Mouse (Mus musculus): Measurements from ENCODE around the gene Hrh3. TPM values are rescaled to one million over a fixed set of nuclear protein-coding genes. Genes with fewer than 3 reads are reported as not detected.

The Hrh3 gene
- not detected for polyA plus RNA-seq (2014; fragmentation: Illumina TruSeq; extraction: RNeasy Lipid Tissue Mini Kit (QIAGEN cat#74804); ENCODE audit: low replicate concordance)

DNA sequence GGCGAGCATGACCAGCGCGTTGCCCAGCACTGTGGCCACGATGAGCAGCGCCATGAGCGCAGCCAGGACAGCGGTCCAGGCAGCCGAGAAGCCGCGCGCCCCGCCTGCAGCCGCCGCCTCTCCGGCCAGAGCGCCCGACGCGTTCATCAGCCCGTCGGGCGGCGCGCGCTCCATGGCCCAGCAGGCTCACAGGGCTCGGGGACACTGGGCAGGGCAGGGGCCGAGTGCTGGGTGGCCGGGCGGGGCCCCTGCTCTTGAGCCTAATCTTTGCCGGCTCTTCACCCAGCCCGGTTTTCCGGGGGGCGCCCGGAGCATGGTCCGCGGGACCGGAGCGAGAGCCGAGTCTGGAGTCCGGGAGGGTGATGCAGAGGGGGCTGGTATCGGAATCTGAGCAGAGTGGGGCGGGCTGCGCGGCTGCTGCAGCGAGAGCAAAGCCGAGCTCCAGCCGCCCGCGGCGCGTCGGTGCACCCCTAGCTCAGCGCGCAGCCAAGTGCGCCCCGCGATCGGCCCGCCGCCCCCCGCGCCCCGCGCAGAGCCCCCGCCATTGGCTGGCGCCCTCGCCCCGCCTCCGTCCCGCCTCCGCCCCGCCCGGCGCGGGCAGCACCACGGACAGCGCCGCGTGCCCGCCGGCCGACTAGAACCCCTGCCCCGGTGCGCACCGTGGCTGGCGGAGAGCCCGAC lies at the start of gene Hrh3:
Gene Hrh3, minus strand, starts transcription at position 511 of the 681 bp plus-strand sequence.

DNA sequence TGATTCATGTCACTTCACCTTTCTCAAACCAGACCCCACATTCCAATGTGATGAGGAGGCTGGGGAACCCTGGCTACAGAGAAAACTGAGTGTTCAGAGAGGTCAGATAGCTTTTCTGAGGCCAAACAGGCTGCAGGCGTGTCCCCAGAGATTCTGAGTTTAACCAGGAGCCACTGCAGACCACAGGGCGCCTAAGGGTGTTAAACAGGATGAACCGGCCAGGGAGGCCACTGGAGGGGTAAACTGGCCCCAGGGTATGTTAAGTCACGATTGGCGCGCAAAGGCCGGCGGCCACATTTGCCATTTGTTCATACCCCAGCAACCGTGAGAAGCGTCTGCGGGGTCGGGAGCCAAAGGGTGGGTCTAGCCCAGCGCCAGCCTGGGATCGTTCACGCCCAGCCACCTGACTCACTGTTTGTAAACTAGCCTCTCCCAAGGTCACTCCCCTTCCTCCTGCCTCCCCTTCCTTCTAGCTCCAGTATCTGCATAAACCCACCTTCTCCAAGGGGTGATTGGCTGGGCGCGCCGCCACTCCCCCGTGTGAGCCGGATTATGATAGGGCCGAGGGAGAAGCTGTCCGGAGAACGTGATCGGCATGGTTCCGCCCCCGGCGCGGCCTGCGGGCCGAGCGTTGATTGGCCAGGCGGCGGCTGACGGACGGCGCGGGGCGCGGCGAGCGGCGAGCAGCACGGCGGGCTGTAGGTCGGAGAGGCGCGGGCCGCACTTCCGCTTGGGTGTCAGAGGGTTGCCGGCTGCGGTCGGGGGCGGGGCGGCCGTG lies 14.6 kb upstream of the Hrh3 start, which contains the start of gene Osbpl2:
Gene Osbpl2, plus strand, starts transcription at position 646 of the 778 bp plus-strand sequence.

DNA sequence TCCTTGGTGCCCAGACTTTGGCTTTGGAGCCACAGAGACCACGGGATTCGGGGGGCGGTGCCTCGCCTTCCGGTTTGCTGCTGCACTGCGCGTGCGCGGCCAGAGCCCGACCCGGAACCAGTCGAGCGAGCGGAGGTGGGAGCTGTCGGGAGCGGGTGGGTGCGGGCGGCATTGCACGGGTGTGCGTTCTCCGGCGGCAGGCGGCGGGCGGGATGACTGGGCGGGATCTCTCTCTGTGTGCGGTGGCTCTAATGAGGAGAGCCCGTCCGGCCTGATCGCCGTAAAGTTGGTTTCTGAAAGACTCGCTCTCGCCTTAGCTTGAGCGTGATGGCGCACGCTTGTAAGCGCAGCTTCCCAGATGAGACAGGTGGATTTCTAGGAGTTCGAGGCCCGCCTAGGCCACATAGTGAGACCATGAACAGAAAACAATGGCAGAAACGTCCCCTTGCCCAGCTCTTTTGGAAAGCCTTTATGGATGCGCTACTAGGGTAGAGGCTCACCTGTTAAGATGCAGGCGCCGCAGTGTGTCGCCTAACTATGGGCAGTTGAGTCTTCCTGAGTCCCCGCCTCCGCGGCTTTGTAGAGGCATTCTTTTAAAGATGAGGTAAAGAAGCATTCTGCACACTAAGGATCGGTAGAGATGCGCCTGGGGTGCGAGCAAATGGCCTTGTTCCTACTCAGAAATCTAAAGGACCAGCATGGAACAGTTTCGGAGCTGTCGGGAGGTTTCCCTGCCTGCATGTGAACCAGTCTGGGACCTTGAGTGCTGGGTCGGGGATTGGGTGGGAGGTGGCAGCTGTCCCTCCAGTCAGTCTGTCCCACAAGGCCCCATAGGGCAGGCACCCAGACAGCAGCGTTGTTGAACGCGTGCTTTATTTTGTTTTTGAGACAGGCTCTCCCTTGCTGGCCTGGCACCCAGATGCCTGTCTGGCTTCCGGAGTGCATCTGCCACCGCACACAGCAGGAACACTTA lies 33.5 kb downstream of the Hrh3 start, which contains the start of gene Mtg2:
Gene Mtg2, plus strand, starts transcription at position 108 of the 973 bp plus-strand sequence.

Other genes with a start within 250 kb of the Hrh3 start
- 13.8 TPM for gene Taf4, start 127.8 kb downstream of the Hrh3 start, polyA plus RNA-seq (2014; fragmentation: Illumina TruSeq; extraction: RNeasy Lipid Tissue Mini Kit (QIAGEN cat#74804); ENCODE audit: low replicate concordance)
- 29.3 TPM for gene Lsm14b, start 79.5 kb downstream of the Hrh3 start, polyA plus RNA-seq (2014; fragmentation: Illumina TruSeq; extraction: RNeasy Lipid Tissue Mini Kit (QIAGEN cat#74804); ENCODE audit: low replicate concordance)
- 50.3 TPM for gene Psma7, start 62.1 kb downstream of the Hrh3 start, polyA plus RNA-seq (2014; fragmentation: Illumina TruSeq; extraction: RNeasy Lipid Tissue Mini Kit (QIAGEN cat#74804); ENCODE audit: low replicate concordance)
- gene Ss18l1, start 62.0 kb downstream of the Hrh3 start, polyA plus RNA-seq (2014; fragmentation: Illumina TruSeq; extraction: RNeasy Lipid Tissue Mini Kit (QIAGEN cat#74804); ENCODE audit: low replicate concordance) = 7.5 TPM
- gene Mtg2, start 33.9 kb downstream of the Hrh3 start, polyA plus RNA-seq (2014; fragmentation: Illumina TruSeq; extraction: RNeasy Lipid Tissue Mini Kit (QIAGEN cat#74804); ENCODE audit: low replicate concordance) = 1.6 TPM
- gene Osbpl2, start 14.8 kb upstream of the Hrh3 start, polyA plus RNA-seq (2014; fragmentation: Illumina TruSeq; extraction: RNeasy Lipid Tissue Mini Kit (QIAGEN cat#74804); ENCODE audit: low replicate concordance) = 45.5 TPM
- 9.9 TPM for gene Adrm1, start 67.0 kb upstream of the Hrh3 start, polyA plus RNA-seq (2014; fragmentation: Illumina TruSeq; extraction: RNeasy Lipid Tissue Mini Kit (QIAGEN cat#74804); ENCODE audit: low replicate concordance)
- 3.6 TPM for gene Lama5, start 121.4 kb upstream of the Hrh3 start, polyA plus RNA-seq (2014; fragmentation: Illumina TruSeq; extraction: RNeasy Lipid Tissue Mini Kit (QIAGEN cat#74804); ENCODE audit: low replicate concordance)
- gene Rps21, start 152.9 kb upstream of the Hrh3 start, polyA plus RNA-seq (2014; fragmentation: Illumina TruSeq; extraction: RNeasy Lipid Tissue Mini Kit (QIAGEN cat#74804); ENCODE audit: low replicate concordance) = 82.3 TPM
- gene Cables2, start 169.0 kb upstream of the Hrh3 start, polyA plus RNA-seq (2014; fragmentation: Illumina TruSeq; extraction: RNeasy Lipid Tissue Mini Kit (QIAGEN cat#74804); ENCODE audit: low replicate concordance) = 15.0 TPM
- gene Rbbp8nl, start 185.4 kb upstream of the Hrh3 start, polyA plus RNA-seq (2014; fragmentation: Illumina TruSeq; extraction: RNeasy Lipid Tissue Mini Kit (QIAGEN cat#74804); ENCODE audit: low replicate concordance) = not detected
- gene Gata5, start 230.2 kb upstream of the Hrh3 start, polyA plus RNA-seq (2014; fragmentation: Illumina TruSeq; extraction: RNeasy Lipid Tissue Mini Kit (QIAGEN cat#74804); ENCODE audit: low replicate concordance) = 10.9 TPM

Data from small intestine, adult 10 weeks (tissue).